Mouse (Mus musculus) embryonic facial prominence, embryonic 14.5 days (tissue): ENCODE measurements around the gene Nhlrc3. TPM values are rescaled to one million over a fixed set of nuclear protein-coding genes. Genes with fewer than 3 reads are reported as not detected.
A peak's percentile ranks its signal among the peaks of the same experiment; 100 is the strongest.

ENCODE experiments used
- ATAC-seq: fragments of 200-750 bp; cut with Nextera tagmentation; 2 replicates; pipeline ENCODE4 v1.8.0; 2017; ENCODE audit warnings: low read depth, moderate number of reproducible peaks, moderate TSS enrichment
- DNase-seq: peaks from one replicate; pipeline ENCODE4 v3.0.0-alpha.2; 2015; ENCODE audit warnings: low spot score
- H3K27ac ChIP-seq: fragments of 300-500 bp; sonication (generic); replicated peaks from 2 replicates; pipeline ENCODE4 v1.5.1; 2014; ENCODE audit warnings: low read depth, mild to moderate bottlenecking, low read length, moderate library complexity
- H3K27me3 ChIP-seq: fragments of 300-500 bp; sonication (generic); replicated peaks from 2 replicates; pipeline ENCODE4 v1.6.1; 2014; ENCODE audit warnings: low read length; ENCODE audit not compliant: control insufficient read depth, insufficient read depth
- H3K36me3 ChIP-seq: fragments of 300-500 bp; sonication (generic); 2 replicates; pipeline ENCODE4 v1.6.1; 2014; ENCODE audit warnings: low read length, mixed read lengths; ENCODE audit not compliant: control insufficient read depth, insufficient read depth
- H3K4me1 ChIP-seq: fragments of 300-500 bp; sonication (generic); 2 replicates; pipeline ENCODE4 v1.6.1; 2014; ENCODE audit warnings: antibody characterized with exemption, low read length; ENCODE audit not compliant: control insufficient read depth, insufficient read depth
- H3K4me2 ChIP-seq: fragments of 300-500 bp; sonication (generic); 2 replicates; pipeline ENCODE4 v1.6.1; 2014; ENCODE audit warnings: low read depth, mild to moderate bottlenecking, low read length, moderate library complexity, mixed read lengths
- H3K4me3 ChIP-seq: fragments of 300-500 bp; sonication (generic); 2 replicates; pipeline ENCODE4 v1.5.1; 2014; ENCODE audit warnings: low read depth, mild to moderate bottlenecking, low read length
- H3K9ac ChIP-seq: fragments of 300-500 bp; sonication (generic); 2 replicates; pipeline ENCODE4 v1.6.1; 2014; ENCODE audit warnings: low read depth, mild to moderate bottlenecking, low read length, moderate library complexity, mixed read lengths
- H3K9me3 ChIP-seq: fragments of 300-500 bp; sonication (generic); 2 replicates; pipeline ENCODE4 v1.6.1; 2016; ENCODE audit warnings: low read length; ENCODE audit not compliant: control insufficient read depth
- WGBS: fragments of 180-500 bp; shearing (Covaris S2); extraction: QIAGEN DNeasy Blood & Tissue Kit; methylation state at CpG from one replicate; pipeline ENCODE4 v1.1.7; 2014; 5-methylcytosine and 5-hydroxymethylcytosine counted together
- polyA plus RNA-seq: library from polyadenylated mRNA; unstranded; fragments of >200 nt; fragmentation: Nextera tagmentation; extraction: Ambion mirVana; gene quantifications from 2 replicates; pipeline ENCODE4 v1.2.1, GENCODE M21; 2014

Gene Nhlrc3
- polyA plus RNA-seq, 1 experiment from 2014 or later: 10.2 TPM

DNA sequence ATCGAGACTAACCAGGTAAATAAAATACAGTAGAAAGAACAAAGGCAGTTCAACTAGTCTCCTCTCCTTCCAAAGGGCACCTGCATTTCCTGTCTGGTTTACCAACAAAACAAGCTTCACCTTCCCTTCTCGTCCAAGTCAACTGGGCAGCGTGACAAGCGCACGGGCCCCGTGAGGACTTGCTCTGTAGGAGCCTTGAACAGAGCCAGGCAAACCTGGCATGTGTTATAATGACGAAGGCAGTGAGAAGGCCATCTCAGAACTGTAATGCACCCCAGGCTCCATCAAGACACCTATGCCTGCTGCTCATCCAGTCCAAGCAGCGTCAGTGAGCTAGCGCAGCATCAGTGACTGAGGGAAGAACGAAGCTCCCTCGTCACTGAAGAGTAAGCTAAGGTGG lies 12.5 kb downstream of the Nhlrc3 start:
- Histone ChIP-seq H3K4me1 (no peaks in the 10 kb centered on the region), H3K36me3 (peaks cover 54% of the 10 kb centered on the region), H3K4me3 (no peak overlapping the region), H3K27me3 (no peaks in the 10 kb centered on the region), H3K27ac (no peak overlapping the region), H3K4me2 (no peak overlapping the region), H3K9ac (no peak overlapping the region), H3K9me3 (no peaks in the 10 kb centered on the region)
- WGBS: 93% methylated on average over 11 of the region's 11 CpGs
- DNase-seq: no peak
- ATAC-seq: no peak

- H3K4me3 ChIP-seq: no peak overlapping the region
- no peaks in the 10 kb centered on the region for H3K9me3 ChIP-seq
- WGBS: 26% methylated on average over 2 of the region's 2 CpGs
- no peaks in the 10 kb centered on the region for H3K27me3 ChIP-seq
- H3K4me2 ChIP-seq: no peak overlapping the region
- H3K36me3 ChIP-seq: peaks cover 30% of the 10 kb centered on the region
- ATAC-seq: peak; percentile 80; the same call in 1 of the 2 replicates
- no peak overlapping the region for H3K27ac ChIP-seq
- no peak overlapping the region for H3K9ac ChIP-seq
- no peaks in the 10 kb centered on the region for H3K4me1 ChIP-seq
- peak; percentile 95 for DNase-seq
These were observed 14.9 kb downstream of the Nhlrc3 start for GRCm38 (mm10) chr3:53448208-53448607.

- Histone ChIP-seq H3K36me3 (peaks cover 16% of the 10 kb centered on the region), H3K4me2 (no peak overlapping the region), H3K4me1 (no peaks in the 10 kb centered on the region), H3K27ac (no peak overlapping the region), H3K9me3 (no peaks in the 10 kb centered on the region), H3K4me3 (no peak overlapping the region), H3K9ac (no peak overlapping the region), H3K27me3 (no peaks in the 10 kb centered on the region)
- ATAC-seq: no peak
- WGBS: 89% methylated on average over 3 of the region's 3 CpGs
- no peak for DNase-seq
These were observed 16.3 kb downstream of the Nhlrc3 start for GRCm38 (mm10) chr3:53446801-53447200.

DNA sequence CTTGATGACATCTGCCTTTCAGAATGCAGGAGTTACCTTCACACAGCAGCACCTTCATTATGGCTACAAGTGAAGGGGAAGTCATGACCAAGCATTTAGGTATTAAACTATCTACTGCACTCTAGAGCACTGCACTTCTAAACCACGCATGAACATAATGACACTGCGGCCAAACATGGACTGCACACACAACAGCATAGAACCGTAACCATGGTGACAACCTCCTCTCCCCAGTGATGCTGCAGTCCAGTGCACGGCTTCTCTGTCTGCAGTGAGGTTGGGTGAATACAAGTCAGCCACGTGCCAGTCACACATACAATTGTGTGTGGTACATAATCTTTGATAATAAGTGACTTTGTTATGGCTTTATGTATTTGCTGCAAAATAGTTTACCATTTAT lies 17.6 kb downstream of the Nhlrc3 start:
- ATAC-seq (no peak), DNase-seq (no peak)
- no peak overlapping the region for H3K9ac ChIP-seq
- no peak overlapping the region for H3K27ac ChIP-seq
- no peak overlapping the region for H3K4me2 ChIP-seq
- WGBS: 88% methylated on average over 5 of the region's 5 CpGs
- no peaks in the 10 kb centered on the region for H3K4me1 ChIP-seq
- peaks cover 4% of the 10 kb centered on the region; the same call in 1 of the 2 replicates for H3K36me3 ChIP-seq
- no peaks in the 10 kb centered on the region for H3K9me3 ChIP-seq
- no peaks in the 10 kb centered on the region for H3K27me3 ChIP-seq
- no peak overlapping the region for H3K4me3 ChIP-seq

DNA sequence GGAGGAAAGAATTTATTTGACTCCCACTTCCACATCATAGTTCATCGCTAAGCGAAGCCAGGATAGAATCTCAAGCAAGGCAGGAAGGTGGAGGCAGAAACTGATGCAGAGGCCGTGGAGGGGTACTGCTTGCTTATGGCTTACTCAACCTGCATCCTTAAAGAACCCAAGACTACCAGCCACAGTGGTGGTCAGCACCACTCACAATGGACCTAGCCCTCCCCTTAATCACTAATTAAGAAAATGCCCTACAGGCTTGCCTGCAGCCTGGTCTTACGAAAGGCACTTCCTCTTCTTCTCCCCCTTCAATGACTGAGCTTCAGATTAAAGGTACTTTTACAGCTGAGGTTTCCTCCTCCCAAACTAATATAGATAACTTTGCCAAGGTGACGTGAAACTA lies 26.6 kb downstream of the Nhlrc3 start:
- DNase-seq (no peak), ATAC-seq (no peak)

DNA sequence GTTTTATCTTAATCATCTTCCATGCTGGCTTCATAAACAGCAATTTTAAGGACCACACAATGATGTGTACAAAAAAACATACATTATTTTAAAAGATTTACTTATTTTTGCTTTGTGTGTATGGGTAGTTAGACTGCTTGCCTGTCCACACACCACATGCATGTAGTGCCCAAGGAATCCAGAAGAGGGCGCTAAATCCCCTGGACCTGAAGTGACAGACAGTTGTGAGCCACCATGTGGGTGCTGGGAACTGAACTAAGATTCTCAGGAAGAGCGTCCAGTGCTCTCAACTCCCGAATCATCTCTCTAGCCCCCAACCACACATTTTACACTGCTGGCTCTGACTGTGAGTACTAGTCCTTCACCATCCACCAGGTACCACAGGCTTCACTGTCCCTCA lies 28.5 kb downstream of the Nhlrc3 start:
- no peaks in the 10 kb centered on the region for H3K4me1 ChIP-seq
- H3K27me3 ChIP-seq: no peaks in the 10 kb centered on the region
- ATAC-seq: no peak
- DNase-seq: no peak
- no peak overlapping the region for H3K9ac ChIP-seq
- WGBS: 81% methylated on average over 3 of the region's 3 CpGs
- no peak overlapping the region for H3K4me3 ChIP-seq
- H3K36me3 ChIP-seq: no peaks in the 10 kb centered on the region
- H3K9me3 ChIP-seq: no peaks in the 10 kb centered on the region
- no peak overlapping the region for H3K4me2 ChIP-seq
- H3K27ac ChIP-seq: no peak overlapping the region

More for the DNA sequence above, 26.6 kb downstream of the Nhlrc3 start:
- Histone ChIP-seq H3K27ac (no peak overlapping the region), H3K36me3 (no peaks in the 10 kb centered on the region), H3K4me1 (no peaks in the 10 kb centered on the region), H3K9me3 (no peaks in the 10 kb centered on the region), H3K4me2 (no peak overlapping the region), H3K4me3 (no peak overlapping the region), H3K27me3 (no peaks in the 10 kb centered on the region), H3K9ac (no peak overlapping the region)
- WGBS: 68% methylated on average over 5 of the region's 5 CpGs

GRCm38 (mm10) chr3:53423576-53423975 lies 39.6 kb downstream of the Nhlrc3 start:
- Histone ChIP-seq H3K27me3 (no peaks in the 10 kb centered on the region), H3K4me3 (no peak overlapping the region), H3K36me3 (no peaks in the 10 kb centered on the region), H3K4me1 (no peaks in the 10 kb centered on the region), H3K4me2 (no peak overlapping the region), H3K27ac (no peak overlapping the region), H3K9me3 (no peaks in the 10 kb centered on the region), H3K9ac (no peak overlapping the region)
- DNase-seq: no peak
- WGBS: 88% methylated on average over 4 of the region's 4 CpGs
- no peak for ATAC-seq

- Histone ChIP-seq H3K9ac (no peak overlapping the region), H3K27ac (no peak overlapping the region), H3K4me2 (no peak overlapping the region), H3K4me3 (no peak overlapping the region), H3K36me3 (no peaks in the 10 kb centered on the region), H3K4me1 (no peaks in the 10 kb centered on the region), H3K9me3 (no peaks in the 10 kb centered on the region), H3K27me3 (no peaks in the 10 kb centered on the region)
- DNase-seq: no peak
- no peak for ATAC-seq
- 57% methylated on average over 1 of the region's 1 CpGs for WGBS
These were observed 40.4 kb downstream of the Nhlrc3 start for GRCm38 (mm10) chr3:53422691-53423090.

- H3K4me3 ChIP-seq: no peak overlapping the region
- H3K9ac ChIP-seq: no peak overlapping the region
- no peaks in the 10 kb centered on the region for H3K4me1 ChIP-seq
- 85% methylated on average over 12 of the region's 12 CpGs for WGBS
- H3K4me2 ChIP-seq: no peak overlapping the region
- ATAC-seq (no peak), DNase-seq (no peak)
- no peak overlapping the region for H3K27ac ChIP-seq
- no peaks in the 10 kb centered on the region for H3K36me3 ChIP-seq
- no peaks in the 10 kb centered on the region for H3K9me3 ChIP-seq
- H3K27me3 ChIP-seq: no peaks in the 10 kb centered on the region
These were observed 41.5 kb downstream of the Nhlrc3 start for GRCm38 (mm10) chr3:53421656-53422055.
